Mouse (Mus musculus) heart, adult 2 months (tissue): Measurements from ENCODE around the gene Pcdh10. TPM values are rescaled to one million over a fixed set of nuclear protein-coding genes. Genes with fewer than 3 reads are reported as not detected.
A peak's percentile ranks its signal among the peaks of the same experiment; 100 is the strongest.

Experiments used
- DNase-seq, 2 experiments: peaks; one replicate each; pipeline ENCODE4 v3.0.0; 2021
- H3K27ac ChIP-seq: fragments of 200-600 bp; 2 replicates; pipeline ENCODE4 v1.8.1; 2022
- H3K27me3 ChIP-seq: fragments of 200-500 bp; 2 replicates; pipeline ENCODE4 v1.6.1; 2012; ENCODE audit warnings: mild to moderate bottlenecking, low read length, inconsistent platforms, mixed read lengths; ENCODE audit not compliant: control insufficient read depth, insufficient read depth
- H3K36me3 ChIP-seq: fragments of 200-500 bp; 2 replicates; pipeline ENCODE4 v1.6.1; 2012; ENCODE audit warnings: low read length, inconsistent platforms; ENCODE audit not compliant: control insufficient read depth, insufficient read depth
- H3K4me1 ChIP-seq: fragments of 200-500 bp; 2 replicates; pipeline ENCODE4 v1.6.1; 2011; ENCODE audit warnings: low read length; ENCODE audit not compliant: control insufficient read depth, insufficient read depth
- H3K4me3 ChIP-seq: fragments of 200-600 bp; 2 replicates; pipeline ENCODE4 v1.8.1; 2022
- H3K79me2 ChIP-seq: fragments of 200-500 bp; replicated peaks from 2 replicates; pipeline ENCODE4 v1.6.1; 2012; ENCODE audit warnings: mild to moderate bottlenecking, inconsistent platforms, low read length, moderate library complexity, mixed read lengths; ENCODE audit not compliant: control insufficient read depth, insufficient read depth
- H3K9ac ChIP-seq: fragments of 200-500 bp; 2 replicates; pipeline ENCODE4 v1.6.1; 2012; ENCODE audit warnings: low read depth, mild to moderate bottlenecking, control low read depth, inconsistent platforms, low read length, mixed read lengths
- CTCF ChIP-seq: fragments of 200-600 bp; IDR thresholded peaks from 2 replicates; pipeline ENCODE4 v1.8.1; 2022; ENCODE audit warnings: antibody characterized with exemption, mild to moderate bottlenecking, moderate library complexity
- EP300 ChIP-seq: fragments of 200-500 bp; IDR thresholded peaks from 2 replicates; pipeline ENCODE4 v1.6.1; 2011; ENCODE audit warnings: low read depth, low read length, control low read depth; ENCODE audit not compliant: insufficient read depth
- POLR2A ChIP-seq: fragments of 200-500 bp; IDR thresholded peaks from 2 replicates; pipeline ENCODE4 v1.6.1; 2011; ENCODE audit warnings: mild to moderate bottlenecking, low read depth, low read length, control low read depth; ENCODE audit not compliant: insufficient read depth
- WGBS: fragments of 180-500 bp; shearing (Covaris S2); methylation state at CpG from one replicate; pipeline ENCODE4 v1.1.7; 2018; 5-methylcytosine and 5-hydroxymethylcytosine counted together
- intact Hi-C: fragments of 180-260 bp; cut with DNase I; formaldehyde crosslinking; loops from one replicate; pipeline ENCODE4 v1.15.1; 2025
- polyA plus RNA-seq: library from polyadenylated mRNA; depleted of rRNA; stranded (reverse); fragments of >200 nt; gene quantifications from 2 replicates; pipeline ENCODE4 v1.2.3, GENCODE M21; 2012
- total RNA-seq, 2 experiments: library from RNA; stranded (reverse); gene quantifications; 2 replicates each; pipeline ENCODE4 v1.2.3; 2021

Pcdh10 gene
- total and polyA plus RNA-seq, 3 experiments = 0.02 TPM; not detected in 1

DNA sequence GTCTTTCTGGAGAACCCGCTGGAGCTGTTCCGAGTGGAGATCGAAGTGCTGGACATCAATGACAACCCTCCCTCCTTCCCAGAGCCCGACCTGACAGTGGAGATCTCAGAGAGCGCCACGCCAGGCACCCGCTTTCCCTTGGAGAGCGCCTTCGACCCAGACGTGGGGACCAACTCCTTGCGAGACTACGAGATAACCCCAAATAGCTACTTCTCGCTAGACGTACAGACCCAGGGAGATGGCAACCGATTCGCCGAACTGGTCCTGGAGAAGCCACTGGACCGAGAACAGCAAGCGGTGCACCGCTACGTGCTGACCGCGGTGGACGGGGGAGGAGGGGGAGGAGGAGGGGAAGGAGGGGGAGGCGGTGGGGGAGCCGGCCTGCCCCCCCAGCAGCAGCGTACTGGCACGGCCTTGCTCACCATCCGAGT, 1.4 kb downstream of the Pcdh10 start:
- intact Hi-C loops = no loop called here
- Histone ChIP-seq H3K27ac (no peak overlapping the region), H3K79me2 (no peaks in the 10 kb centered on the region), H3K4me1 (peaks cover 2% of the 10 kb centered on the region; the same call in 1 of the 2 replicates), H3K9ac (no peak overlapping the region), H3K36me3 (no peaks in the 10 kb centered on the region), H3K4me3 (no peak overlapping the region), H3K27me3 (peaks cover 22% of the 10 kb centered on the region)
- WGBS = 2% methylated on average over 20 of the region's 29 CpGs
- TF ChIP-seq POLR2A (no peak), CTCF (no peak), EP300 (no peak)
- no peak for DNase-seq

DNA sequence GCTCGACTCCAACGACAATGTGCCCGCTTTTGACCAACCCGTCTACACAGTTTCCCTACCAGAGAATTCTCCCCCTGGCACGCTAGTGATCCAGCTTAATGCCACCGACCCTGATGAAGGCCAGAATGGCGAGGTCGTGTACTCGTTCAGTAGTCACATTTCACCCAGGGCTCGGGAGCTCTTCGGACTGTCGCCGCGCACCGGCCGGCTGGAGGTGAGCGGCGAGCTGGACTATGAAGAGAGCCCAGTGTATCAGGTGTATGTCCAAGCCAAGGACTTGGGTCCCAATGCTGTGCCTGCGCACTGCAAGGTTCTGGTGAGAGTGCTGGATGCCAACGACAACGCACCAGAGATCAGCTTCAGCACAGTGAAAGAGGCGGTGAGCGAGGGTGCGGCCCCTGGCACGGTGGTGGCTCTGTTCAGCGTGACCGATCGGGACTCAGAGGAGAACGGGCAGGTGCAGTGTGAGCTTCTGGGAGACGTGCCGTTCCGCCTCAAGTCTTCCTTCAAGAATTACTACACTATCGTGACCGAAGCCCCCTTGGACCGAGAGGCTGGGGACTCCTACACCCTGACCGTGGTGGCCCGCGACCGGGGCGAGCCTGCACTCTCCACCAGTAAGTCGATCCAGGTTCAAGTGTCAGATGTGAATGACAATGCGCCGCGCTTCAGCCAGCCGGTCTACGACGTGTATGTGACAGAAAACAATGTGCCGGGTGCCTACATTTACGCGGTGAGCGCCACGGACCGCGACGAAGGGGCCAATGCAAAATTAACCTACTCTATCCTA, 2.0 kb downstream of the Pcdh10 start:
- Histone ChIP-seq H3K27me3 (peaks cover 22% of the 10 kb centered on the region), H3K9ac (no peak overlapping the region), H3K79me2 (no peaks in the 10 kb centered on the region), H3K4me3 (no peak overlapping the region), H3K36me3 (no peaks in the 10 kb centered on the region), H3K27ac (no peak overlapping the region), H3K4me1 (peaks cover 2% of the 10 kb centered on the region; the same call in 1 of the 2 replicates)
- intact Hi-C loops = no loop called here
- WGBS = 2% methylated on average over 55 of the region's 55 CpGs
- no peak for TF ChIP-seq EP300
- TF ChIP-seq CTCF = no peak
- TF ChIP-seq POLR2A = no peak
- DNase-seq = peak in 1 of 2 experiments; percentile 18

DNA sequence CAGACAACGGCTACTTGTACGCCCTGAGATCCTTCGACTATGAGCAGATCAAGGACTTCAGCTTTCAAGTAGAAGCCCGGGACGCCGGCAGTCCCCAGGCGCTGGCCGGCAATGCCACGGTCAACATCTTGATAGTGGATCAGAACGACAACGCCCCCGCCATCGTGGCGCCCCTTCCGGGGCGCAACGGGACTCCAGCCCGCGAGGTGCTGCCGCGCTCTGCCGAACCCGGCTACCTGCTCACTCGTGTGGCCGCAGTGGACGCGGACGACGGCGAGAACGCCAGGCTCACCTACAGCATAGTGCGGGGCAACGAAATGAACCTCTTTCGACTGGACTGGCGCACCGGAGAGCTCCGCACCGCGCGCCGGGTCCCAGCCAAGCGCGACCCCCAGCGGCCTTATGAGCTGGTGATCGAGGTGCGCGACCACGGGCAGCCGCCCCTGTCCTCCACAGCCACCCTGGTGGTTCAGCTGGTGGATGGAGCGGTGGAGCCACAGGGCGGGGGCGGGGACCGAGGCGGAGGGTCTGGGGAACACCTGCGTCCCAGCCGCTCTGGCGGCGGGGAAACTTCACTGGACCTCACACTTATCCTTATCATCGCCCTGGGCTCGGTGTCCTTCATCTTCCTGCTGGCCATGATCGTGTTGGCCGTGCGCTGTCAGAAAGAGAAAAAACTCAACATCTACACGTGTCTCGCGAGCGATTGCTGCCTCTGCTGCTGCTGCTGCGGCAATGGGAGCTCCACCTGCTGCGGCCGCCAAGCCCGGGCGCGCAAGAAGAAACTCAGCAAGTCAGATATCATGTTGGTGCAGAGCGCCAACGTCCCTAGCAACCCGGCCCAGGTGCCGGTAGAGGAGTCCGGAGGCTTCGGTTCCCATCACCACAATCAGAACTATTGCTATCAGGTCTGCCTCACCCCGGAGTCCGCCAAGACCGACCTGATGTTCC, 2.9 kb downstream of the Pcdh10 start:
- Histone ChIP-seq H3K27me3 (peaks cover 22% of the 10 kb centered on the region), H3K9ac (no peak overlapping the region), H3K4me3 (no peak overlapping the region), H3K27ac (no peak overlapping the region), H3K36me3 (no peaks in the 10 kb centered on the region), H3K79me2 (no peaks in the 10 kb centered on the region), H3K4me1 (peaks cover 2% of the 10 kb centered on the region; the same call in 1 of the 2 replicates)
- intact Hi-C loops = no loop called here
- DNase-seq = peak in 1 of 2 experiments; percentile 11
- TF ChIP-seq CTCF (no peak), EP300 (no peak), POLR2A (no peak)
- WGBS = 1% methylated on average over 82 of the region's 82 CpGs

DNA sequence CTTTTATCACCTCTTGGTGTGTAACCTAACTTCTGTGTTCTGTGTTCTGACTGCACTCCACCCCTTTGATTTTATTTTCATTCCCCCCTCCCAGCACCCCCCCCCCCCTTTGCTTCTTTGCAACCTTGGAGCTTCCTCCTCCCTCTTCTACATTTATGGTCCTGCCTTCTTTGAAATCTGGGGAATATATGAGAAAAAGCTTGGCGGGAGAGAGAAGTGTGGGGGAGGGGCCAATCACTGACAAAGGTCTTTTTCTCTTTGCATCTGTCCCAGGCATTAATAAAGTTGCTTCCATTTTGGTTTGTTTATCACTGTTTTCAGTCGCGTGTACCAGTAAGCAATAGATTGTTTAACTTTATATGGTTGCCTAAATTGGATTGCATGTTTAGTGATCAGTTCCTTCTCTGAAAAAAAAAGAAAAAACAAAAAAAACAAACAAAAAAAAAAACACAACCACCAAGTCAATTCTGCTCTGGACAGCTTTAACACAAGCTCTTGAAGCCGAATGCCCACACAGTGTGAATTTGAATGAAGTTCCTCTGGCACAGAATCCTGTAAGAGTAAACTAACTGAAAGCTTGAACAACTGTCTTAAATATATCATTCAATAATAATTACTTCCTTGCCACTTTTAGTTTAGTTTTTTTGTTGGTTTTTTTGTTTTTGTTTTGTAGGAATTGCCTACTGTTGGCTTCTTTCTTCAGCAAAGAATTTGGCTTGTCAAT, 4.0 kb downstream of the Pcdh10 start:
- Histone ChIP-seq H3K9ac (no peak overlapping the region), H3K4me1 (peaks cover 2% of the 10 kb centered on the region; the same call in 1 of the 2 replicates), H3K27me3 (peaks cover 22% of the 10 kb centered on the region), H3K27ac (no peak overlapping the region), H3K36me3 (no peaks in the 10 kb centered on the region), H3K4me3 (no peak overlapping the region), H3K79me2 (no peaks in the 10 kb centered on the region)
- intact Hi-C loops = no loop called here
- no peak for DNase-seq
- WGBS = 44% methylated on average over 4 of the region's 4 CpGs
- TF ChIP-seq CTCF = no peak
- no peak for TF ChIP-seq EP300
- TF ChIP-seq POLR2A = no peak

DNA sequence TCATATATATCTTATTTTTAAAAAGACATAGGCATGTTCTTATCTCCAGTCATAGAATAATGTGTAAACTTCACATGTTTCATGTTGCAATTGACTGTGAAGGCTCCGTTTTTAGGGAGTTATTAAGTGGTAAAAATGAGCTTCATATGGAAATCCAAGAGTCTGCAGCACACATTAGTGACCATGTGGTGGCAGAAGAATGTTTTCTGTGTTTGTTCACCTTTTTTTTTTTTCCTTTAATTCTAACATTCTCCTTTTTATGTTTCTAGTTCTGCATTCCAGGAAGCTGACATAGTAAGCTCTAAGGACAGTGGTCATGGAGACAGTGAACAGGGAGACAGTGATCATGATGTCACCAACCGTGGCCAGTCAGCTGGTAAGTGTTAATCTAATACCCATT, 5.6 kb downstream of the Pcdh10 start:
- no peak overlapping the region for H3K4me3 ChIP-seq
- no peak for TF ChIP-seq CTCF
- no peak for TF ChIP-seq EP300
- no peak for TF ChIP-seq POLR2A
- no peak overlapping the region for H3K9ac ChIP-seq
- peaks cover 22% of the 10 kb centered on the region for H3K27me3 ChIP-seq
- intact Hi-C loops = no loop called here
- H3K4me1 ChIP-seq = no peaks in the 10 kb centered on the region
- no peaks in the 10 kb centered on the region for H3K36me3 ChIP-seq
- no peaks in the 10 kb centered on the region for H3K79me2 ChIP-seq
- DNase-seq = no peak
- 54% methylated on average over 2 of the region's 2 CpGs for WGBS
- no peak overlapping the region for H3K27ac ChIP-seq
